Mouse (Mus musculus) left cerebral cortex, adult 18-20 months (tissue): ENCODE data around the gene Stx19. TPM values are rescaled to one million over a fixed set of nuclear protein-coding genes. Genes with fewer than 3 reads are reported as not detected.

Source experiments
- DNase-seq, 2 experiments: peaks; one replicate each; pipeline ENCODE4 v3.0.0; 2021 to 2022; ENCODE audit warnings: low spot score in 2 of 2, mixed read lengths in 1 of 2
- long read RNA-seq, 2 experiments: library from polyadenylated mRNA; stranded (forward); transcript quantifications; one replicate each; pipeline ENCODE4 v2.0.0; 2021
- total RNA-seq, 2 experiments: library from RNA; stranded (reverse); gene quantifications; 2 replicates each; pipeline ENCODE4 v1.2.3; 2021

Gene Stx19
- not detected for total RNA-seq
- long read RNA-seq, experiment 1: 0 reads
- long read RNA-seq, experiment 2: 0 reads

DNA sequence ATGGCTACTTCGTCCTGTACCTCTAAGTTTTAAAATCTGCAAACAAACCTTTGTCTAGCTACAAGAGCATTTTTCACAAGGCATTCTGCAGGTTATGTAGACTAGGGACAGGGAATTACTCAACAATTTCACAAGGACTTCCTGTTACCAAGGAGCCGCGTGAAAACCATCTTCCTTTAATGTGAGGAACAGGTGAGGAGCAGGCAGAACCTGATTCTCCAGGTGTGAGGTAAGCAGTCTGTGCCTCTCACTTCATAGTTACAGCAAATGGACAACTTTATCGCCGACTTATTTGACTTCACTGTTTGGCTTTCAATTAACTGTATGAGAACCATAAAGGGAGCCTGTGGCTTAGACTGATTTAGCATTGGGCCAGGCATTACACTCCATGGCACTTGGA is at the start of gene Stx19:
Stx19 (plus strand) TSS at position 186 of the 400 bp plus-strand sequence.
- DNase-seq: no peak

DNA sequence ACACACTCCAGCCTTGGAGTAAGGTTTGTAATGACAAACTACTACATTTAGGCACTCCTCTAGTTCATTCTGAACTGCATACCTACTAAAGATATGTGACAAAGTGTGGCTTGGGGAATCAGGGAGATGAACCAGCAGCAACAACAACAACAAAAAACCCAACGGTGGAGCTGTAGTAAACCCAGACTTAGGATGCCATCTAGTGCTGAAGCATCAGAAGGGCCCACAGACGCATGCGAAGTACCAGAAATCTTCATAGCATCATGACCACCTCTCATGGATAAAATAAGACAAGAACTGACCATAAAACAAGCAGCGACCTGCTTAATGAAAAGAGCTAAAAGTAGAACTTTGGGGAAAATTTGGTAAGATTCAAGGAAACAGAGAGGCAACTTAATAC is 41.0 kb upstream of the Stx19 start:
- no peak for DNase-seq

DNA sequence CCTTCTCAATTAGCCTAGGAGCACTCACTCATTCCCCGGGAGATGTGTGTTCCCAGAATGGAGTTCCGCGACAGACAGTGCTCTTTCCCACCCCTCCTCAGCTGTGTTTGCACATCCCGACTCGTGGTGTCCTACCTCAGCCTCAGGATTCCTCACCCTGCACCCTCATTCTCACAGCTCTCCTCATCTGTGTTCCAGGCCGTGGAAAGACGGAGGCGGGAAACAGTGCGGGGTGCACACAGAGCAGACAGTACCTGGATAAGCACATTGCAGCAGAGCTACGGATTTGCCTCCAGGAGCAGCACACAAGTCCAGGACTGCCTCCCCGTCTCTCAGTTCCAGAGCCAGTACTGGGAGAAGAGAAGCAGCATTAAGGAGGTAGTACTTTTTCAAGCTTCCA is 38.4 kb upstream of the Stx19 start:
- no peak for DNase-seq

DNA sequence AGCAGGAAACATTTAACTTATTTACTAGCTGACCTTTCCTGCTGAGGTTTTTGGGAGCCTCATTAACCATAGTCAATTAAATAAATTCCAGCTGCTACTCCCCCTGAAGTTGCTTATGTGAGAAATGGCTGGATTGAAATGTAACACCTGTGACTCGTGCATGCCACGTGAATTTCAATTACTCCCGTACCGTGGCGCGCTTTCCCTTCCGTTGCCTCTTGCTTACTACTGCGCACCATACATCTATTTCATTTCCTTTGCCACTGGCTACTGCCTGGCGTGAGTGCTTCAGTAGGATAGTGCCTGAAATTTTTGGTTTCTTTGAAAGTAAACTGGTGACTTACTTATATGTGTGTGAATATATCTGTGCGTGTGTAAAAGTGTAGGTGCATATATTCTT is 36.2 kb upstream of the Stx19 start:
- DNase-seq: no peak

DNA sequence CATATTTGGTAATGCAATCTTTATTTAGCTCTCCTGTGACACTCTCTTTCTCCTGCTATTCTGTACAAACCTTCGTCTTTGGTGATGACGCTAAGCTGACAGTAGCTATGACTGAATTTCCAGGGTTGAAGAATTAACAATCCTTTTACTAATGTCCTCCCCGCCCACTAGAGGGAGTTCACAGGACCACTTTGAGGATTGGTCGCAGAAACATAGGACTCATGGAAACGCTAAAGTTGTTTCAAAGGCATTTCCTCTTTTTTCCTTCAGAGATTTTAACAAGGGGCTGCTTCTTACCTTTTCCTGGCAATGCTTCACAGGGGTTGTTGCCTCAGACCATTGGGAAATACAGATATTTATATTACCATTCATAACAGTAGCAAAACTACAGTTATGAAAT is 32.2 kb upstream of the Stx19 start:
- DNase-seq: no peak

DNA sequence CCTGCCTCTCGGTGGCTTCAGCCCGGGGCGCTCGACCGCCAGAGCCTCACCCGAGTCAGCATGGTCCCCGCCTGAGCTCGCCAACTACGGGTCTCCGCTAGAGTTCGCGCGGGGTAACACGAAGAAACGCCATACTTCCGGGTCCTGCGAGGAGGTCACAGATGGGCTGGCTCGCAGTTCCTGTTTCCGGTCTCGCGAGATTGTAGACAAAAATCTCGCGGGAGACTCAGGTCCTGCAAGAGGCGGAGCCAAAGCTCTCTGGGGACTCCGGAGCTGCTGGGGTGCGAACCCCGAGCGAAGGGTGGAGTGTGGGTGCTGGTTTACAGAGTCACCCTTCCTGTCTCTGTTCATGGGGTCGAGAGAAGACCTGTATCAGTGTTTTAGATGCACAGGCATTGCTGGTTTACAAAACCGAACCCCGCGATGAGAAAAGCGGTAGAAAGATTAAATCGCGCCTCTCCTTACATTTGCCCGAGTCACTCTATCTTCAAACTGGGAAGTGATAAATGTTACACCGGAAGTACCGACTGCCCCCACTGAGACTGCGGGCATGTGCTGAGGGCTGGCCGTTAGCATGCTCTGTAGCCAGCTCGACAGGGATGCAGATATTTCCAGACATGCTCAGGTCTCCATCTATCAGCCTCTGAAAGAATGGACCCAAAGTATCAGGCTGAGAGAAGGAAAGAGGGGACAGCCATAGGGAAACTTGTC is 27.7 kb upstream of the Stx19 start, which contains the start of gene Nsun3:
Nsun3 (minus strand) TSS at position 198 of the 711 bp plus-strand sequence.
- peak; percentile 88 to 92 for DNase-seq

DNA sequence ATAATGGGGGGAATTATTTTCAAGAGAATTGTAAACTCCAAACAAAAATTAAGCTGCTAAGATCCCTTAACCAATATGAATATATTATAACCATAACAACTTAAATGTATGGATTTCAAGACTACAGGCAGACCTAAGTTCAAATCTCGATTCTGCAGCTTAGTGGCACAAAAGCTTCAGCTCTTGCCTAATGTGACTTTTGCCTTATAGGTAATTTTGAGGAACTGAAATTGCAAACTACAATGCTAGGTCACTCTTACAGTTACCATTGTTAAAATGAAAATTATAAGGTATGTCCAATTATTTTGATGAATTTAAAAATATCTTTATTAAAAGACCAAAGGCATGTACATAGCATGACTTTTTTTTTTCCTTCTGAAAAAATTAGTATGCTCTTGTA is 17.9 kb upstream of the Stx19 start:
- DNase-seq: no peak

DNA sequence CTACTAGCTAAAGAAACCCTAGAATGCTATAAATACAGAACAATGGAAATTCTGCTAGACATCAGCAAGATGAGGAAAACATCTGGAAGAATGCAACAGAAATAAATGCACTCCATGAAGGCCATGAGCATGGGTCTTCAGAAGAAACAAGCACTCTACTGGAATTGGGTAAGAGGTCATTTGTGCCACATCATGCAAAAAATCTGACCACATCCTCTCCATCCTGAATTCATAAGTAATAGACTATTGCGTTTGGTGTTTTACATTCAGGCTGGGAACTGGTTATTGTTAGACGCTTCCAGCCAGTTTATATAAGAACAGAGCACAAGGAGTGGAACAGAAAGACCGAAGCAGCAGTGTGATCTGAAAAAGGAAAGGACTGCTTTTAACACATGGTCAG is 15.7 kb upstream of the Stx19 start:
- DNase-seq: no peak

DNA sequence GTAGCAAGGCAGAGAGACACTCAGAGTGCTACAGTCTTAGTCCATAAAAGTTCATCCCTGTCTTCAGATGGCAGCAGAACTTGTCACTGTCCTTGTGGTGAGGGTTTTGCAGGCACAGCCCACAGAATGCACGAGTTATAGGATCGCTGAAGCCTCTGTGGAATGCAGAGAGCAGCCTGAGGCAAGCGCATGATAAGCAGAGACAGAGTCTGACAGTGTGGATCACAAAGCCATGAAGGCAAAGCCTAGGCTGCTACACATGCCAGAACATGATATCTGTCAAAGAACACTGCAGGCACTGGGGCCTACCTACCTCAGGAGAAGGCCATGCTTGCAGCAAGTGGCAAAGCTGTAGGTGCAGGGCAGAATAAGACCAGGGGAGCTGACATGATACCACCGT is 15.1 kb upstream of the Stx19 start:
- no peak for DNase-seq

DNA sequence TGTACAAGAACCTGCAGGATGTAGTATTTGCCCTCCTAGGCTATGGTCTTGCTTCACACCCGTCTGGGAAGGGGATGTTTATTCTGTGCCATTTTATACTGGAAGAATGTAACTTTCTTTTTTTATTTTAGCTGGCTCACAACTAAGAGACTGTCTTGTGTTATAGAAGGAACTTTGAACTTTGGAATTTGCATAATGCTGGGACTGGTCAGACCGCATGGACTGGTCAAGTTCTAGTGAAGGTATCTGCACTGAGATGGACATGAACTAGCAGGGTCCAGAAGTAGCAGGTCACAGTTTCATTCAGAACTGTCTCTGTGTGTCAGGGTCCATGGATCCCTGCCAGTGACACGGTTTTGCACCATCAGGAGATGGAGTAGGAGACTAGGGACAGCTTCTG is 14.6 kb upstream of the Stx19 start:
- no peak for DNase-seq

DNA sequence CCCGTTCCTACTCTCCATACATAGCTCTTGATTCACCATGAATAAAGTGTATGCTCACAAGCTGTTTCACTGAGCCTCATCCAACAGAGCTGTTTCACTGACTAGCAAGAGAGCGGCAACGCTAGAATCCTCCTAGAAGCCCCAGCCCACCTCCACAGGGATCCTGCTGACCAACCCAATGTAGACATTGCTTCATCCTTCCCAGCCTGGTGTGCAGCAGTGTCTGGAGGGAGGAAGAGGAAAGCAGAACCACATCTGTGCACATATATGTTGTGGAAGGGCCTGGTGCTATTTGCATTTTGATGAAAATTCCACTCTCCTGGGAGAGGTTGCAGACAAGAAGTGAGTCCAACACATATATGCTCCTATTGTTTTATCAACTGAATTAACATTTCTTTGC is 9.9 kb upstream of the Stx19 start:
- no peak for DNase-seq

DNA sequence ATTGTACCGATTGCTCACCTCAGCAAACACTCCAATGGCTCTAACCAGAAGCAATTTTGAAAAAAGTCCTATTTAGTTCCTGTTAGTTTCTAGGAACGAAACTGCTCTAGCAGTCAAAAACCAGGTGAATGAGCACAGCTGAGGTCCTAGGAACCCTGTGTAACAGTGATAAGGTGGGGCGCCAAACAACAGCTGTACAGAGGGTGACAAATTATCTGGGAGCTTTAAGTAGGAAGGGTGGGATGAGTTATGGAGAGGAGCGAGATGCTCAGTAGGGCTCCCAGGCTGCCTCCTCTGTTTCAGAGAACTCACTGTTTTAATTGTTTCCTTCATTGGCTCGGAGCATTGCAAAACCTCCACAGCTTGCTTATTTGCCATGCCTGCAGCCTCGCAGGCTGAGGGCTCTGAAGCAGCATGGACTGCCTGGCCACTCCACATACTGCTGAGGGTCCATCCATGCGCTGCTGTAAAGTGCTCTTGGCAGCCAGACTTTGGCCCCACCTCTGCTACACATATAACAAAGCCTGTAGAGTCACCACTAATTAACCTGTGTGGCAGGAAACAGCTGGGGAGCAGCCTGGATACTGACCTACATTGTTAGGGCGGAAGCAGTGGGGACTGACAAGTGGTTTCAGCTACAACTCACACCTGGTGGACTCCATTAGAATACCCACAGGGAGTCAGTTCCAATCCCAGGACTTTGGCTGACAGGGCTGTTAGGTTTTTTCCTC is 7.1 kb upstream of the Stx19 start:
- no peak for DNase-seq

DNA sequence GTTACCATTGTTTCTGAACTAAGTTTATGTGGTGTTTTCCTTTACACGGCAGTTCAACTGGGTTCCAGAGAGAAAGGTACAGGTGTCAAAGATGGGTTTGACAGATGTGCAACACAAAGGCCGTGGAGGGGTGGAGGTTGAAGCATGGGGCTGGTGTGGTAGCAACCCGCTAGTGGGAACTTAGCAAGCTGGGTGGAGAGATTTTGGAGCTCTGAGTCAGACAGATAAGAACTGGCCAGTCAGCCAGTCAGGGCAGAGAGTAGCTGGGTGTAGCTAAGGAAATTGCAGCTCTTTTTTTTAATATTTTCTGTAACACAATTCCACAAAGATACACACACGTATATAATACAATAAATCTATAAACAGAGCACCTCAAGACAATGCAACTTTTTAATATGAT is 3.6 kb upstream of the Stx19 start:
- no peak for DNase-seq

DNA sequence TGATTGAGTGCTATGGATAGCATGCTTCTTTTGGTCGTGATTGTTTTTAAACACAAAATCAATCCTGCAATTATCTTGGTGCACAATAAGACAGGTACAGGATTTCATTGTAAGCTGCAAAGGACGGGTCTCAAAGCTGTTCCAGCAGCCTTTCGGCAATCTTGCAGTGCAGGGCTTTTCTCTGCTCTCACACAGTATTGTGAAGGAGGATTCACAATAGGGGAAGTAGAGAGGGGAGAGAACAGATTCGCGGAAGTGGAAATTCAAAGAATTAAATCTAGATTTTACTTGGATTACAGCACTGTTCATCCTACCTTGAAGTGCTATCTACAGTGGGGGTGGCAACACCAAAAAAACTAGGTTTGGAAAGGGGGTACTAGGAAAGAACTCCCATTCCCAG is 686 bp upstream of the Stx19 start:
- no peak for DNase-seq

DNA sequence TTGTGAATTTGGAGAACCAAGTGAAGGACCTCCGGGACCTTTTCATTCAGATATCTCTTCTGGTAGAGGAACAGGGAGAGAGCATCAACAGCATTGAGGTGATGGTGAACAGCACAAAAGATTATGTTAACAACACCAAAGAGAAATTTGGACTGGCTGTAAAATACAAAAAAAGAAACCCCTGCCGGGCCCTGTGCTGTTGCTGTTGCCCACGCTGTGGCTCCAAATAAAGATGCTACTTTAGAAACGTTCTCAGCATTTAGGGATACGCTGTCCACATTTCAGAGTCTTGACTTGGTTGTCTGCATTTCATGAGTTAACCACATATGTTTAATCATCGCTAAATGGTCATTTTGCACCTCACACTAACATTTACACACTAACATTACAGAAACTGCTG is 8.0 kb downstream of the Stx19 start:
- no peak for DNase-seq

DNA sequence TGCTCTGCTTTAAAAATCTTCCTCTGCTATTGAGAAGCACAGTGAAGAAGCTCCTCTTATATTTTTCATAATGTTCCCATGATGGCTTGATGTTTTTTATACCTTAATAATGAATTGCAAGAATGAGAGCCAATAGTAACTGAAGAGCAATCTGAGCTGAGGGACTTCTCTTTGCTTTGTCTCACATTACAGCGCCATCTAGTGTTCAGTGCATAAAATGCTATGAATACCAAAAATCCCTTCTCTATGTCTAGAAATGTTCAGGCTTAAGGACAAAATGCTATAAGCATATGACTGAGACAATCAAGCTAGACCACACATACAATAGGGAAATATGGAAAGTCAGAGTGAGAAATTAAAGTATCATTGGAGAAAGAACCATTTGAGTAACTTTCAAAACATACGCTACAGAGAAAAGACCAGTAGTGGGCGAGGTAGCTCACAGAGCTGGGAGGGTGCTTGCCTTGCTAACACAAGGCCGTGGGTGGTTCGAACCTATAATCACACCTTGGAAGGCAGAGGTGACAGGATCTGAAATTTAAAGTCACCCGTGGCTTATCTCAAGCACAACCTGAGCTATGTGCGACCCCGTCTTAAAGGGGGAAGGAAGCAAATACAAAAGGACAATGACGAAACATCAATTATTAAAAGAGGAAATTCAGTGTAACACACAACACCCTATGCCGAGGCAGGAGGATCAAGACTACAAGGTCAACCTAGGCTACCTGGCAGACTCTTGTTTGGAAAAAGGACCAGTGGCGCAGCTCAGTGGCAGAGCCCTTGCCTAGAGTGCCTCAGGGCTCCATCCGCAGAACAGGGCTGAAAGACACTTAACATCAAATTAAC is 11.9 kb downstream of the Stx19 start:
- DNase-seq: no peak

DNA sequence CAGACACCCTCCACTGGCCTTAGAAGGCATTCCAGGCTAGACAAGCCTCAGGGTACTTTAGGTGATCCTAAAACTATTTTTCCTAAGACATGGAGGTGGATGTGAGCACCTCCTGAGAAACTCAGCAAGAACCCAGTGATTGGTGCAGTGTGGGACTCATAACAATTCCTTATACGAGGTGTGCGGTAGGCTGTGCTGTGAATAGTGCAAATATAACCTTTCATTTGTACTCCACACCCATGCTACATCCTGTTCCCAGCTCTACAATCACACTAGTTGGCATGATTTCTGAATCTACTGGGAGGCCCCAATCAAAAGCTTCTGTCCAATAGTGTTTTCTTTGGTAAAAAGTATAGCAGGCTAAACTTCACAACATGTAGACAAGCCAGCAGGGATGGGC is 17.6 kb downstream of the Stx19 start:
- no peak for DNase-seq

DNA sequence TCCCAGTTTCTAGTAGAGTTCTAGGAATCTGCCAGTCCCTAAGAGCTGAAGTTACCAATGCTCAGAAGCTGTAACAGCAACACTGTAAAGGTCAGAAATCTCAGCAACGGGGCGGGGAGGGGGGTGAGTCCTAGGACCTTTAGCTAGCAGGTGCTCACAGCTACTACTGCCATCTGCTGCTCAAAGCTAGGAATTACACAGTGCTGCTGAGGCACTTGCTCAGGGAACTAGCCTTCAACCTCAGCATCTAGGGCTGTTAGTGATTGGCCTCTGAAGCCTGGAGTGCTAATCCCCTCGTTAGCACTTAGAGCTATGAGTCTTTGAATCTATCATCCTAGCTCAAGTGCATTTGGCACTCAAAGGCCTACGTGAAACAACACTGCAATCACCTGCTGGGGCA is 18.0 kb downstream of the Stx19 start:
- peak in 1 of 2 experiments; percentile 31 for DNase-seq

DNA sequence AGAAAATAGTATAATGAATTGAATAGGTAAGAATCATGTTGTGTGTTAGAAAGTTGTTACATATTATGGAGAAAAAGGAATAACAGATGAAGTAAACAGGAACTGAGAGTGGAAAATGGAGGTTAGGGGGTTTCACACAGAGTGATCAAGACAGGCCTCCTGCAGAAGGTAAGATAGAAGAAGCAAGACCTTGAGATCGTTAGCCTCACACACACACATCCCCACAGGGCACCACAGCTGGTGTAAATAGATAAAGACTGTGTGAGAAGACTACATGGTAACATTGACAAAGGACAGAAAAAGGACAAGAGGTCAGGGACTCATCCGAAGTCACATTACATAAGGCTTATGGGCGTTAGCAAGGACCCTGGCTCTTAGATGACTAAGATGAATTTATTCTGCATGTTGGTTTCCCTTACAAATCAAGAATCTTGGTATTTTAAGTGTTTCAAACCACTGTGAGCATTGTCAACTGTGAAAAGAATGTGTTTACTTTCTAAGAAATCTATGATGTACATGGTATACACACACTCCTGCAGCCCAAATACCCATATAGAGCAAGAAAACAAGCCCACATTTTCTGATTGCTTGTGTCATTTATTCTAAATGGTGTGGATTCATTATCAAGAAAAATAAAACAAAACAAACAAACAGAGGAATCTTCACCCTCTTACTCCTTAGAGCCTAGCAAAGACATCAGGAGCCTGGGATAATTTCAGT is 19.7 kb downstream of the Stx19 start:
- DNase-seq: no peak

DNA sequence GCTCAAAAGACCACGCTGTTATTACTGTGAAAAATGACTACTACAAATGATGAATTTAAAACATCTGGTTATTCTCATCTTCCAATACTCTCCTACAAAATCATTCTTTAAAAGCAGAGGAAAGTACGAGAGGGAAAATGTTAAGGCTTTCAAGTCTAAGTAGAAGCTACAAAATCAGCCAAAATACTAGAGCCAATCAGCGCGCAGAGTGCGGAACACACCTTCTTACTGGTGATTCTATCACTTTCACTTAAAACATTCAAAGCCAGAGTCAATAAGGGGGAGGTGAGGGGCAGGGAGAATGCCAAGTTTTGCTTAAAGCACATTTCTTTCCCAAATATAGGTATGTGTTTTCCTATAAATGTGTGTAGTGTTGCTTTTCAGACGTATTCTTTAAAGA is 30.9 kb downstream of the Stx19 start:
- no peak for DNase-seq
